Mouse (Mus musculus) retina, postnatal 1 day (tissue): ENCODE measurements around the gene Nup153.
A peak's percentile ranks its signal among the peaks of the same experiment; 100 is the strongest.

Experiments used
- DNase-seq: peaks from one replicate; pipeline ENCODE4 v3.0.0-alpha.2; 2012

The Nup153 gene

GRCm38 (mm10) chr13:46663461-46663964, 64.2 kb downstream of the Nup153 start:
- DNase-seq, result peak; percentile 68

- DNase-seq, result no peak
These were observed 68.5 kb downstream of the Nup153 start for GRCm38 (mm10) chr13:46659211-46659610.

GRCm38 (mm10) chr13:46654566-46654965, 73.2 kb downstream of the Nup153 start:
- DNase-seq, result peak; percentile 55

GRCm38 (mm10) chr13:46653671-46654070, 74.1 kb downstream of the Nup153 start:
- DNase-seq, result no peak

- DNase-seq, result no peak
These were observed 75.1 kb downstream of the Nup153 start for GRCm38 (mm10) chr13:46652671-46653070.

GRCm38 (mm10) chr13:46651853-46652252, 75.9 kb downstream of the Nup153 start:
- DNase-seq, result no peak

GRCm38 (mm10) chr13:46645476-46645875, 82.3 kb downstream of the Nup153 start:
- no peak for DNase-seq

- no peak for DNase-seq
These were observed 83.6 kb downstream of the Nup153 start for GRCm38 (mm10) chr13:46644175-46644574.

GRCm38 (mm10) chr13:46642318-46642717, 85.4 kb downstream of the Nup153 start:
- no peak for DNase-seq

- no peak for DNase-seq
These were observed 86.9 kb downstream of the Nup153 start for GRCm38 (mm10) chr13:46640608-46641468.

- DNase-seq, result no peak
These were observed 93.6 kb downstream of the Nup153 start for GRCm38 (mm10) chr13:46634133-46634488.

GRCm38 (mm10) chr13:46633320-46634132, 94.2 kb downstream of the Nup153 start:
- peak; percentile 64 for DNase-seq

GRCm38 (mm10) chr13:46632796-46633195, 94.9 kb downstream of the Nup153 start:
- no peak for DNase-seq
